Mouse (Mus musculus) cerebral cortex, adult 2 months (tissue): ENCODE data around the gene Slc31a1.

ENCODE experiments used
- WGBS: fragments of 180-500 bp; shearing (Covaris S2); methylation state at CpG from one replicate; pipeline ENCODE4 v1.1.7; 2018; 5-methylcytosine and 5-hydroxymethylcytosine counted together

Gene Slc31a1

GRCm38 (mm10) chr4:62364299-62364698, 3.8 kb downstream of the Slc31a1 start:
- WGBS = 88% methylated on average over 8 of the region's 8 CpGs

GRCm38 (mm10) chr4:62366291-62366690, 5.8 kb downstream of the Slc31a1 start:
- WGBS = 63% methylated on average over 4 of the region's 4 CpGs

- WGBS = 82% methylated on average over 6 of the region's 6 CpGs
Measured at GRCm38 (mm10) chr4:62367586-62367985, 7.1 kb downstream of the Slc31a1 start.

- 74% methylated on average over 3 of the region's 3 CpGs for WGBS
Measured at GRCm38 (mm10) chr4:62369091-62369490, 8.6 kb downstream of the Slc31a1 start.

- 30% methylated on average over 1 of the region's 1 CpGs for WGBS
Measured at GRCm38 (mm10) chr4:62372410-62372809, 11.9 kb downstream of the Slc31a1 start.

GRCm38 (mm10) chr4:62372818-62373520, 12.4 kb downstream of the Slc31a1 start:
- 85% methylated on average over 9 of the region's 9 CpGs for WGBS

GRCm38 (mm10) chr4:62373668-62374067, 13.1 kb downstream of the Slc31a1 start:
- 85% methylated on average over 7 of the region's 7 CpGs for WGBS

GRCm38 (mm10) chr4:62374342-62374741, 13.8 kb downstream of the Slc31a1 start:
- WGBS = 70% methylated on average over 4 of the region's 4 CpGs

- 92% methylated on average over 2 of the region's 2 CpGs for WGBS
Measured at GRCm38 (mm10) chr4:62376123-62376522, 15.6 kb downstream of the Slc31a1 start.

- 88% methylated on average over 9 of the region's 9 CpGs for WGBS
Measured at GRCm38 (mm10) chr4:62379724-62380381, 19.3 kb downstream of the Slc31a1 start.

- WGBS = 94% methylated on average over 6 of the region's 6 CpGs
Measured at GRCm38 (mm10) chr4:62383207-62383606, 22.7 kb downstream of the Slc31a1 start.

GRCm38 (mm10) chr4:62383752-62384151, 23.2 kb downstream of the Slc31a1 start:
- WGBS = 87% methylated on average over 7 of the region's 7 CpGs

GRCm38 (mm10) chr4:62384159-62384558, 23.6 kb downstream of the Slc31a1 start:
- 94% methylated on average over 1 of the region's 1 CpGs for WGBS

GRCm38 (mm10) chr4:62385439-62385838, 24.9 kb downstream of the Slc31a1 start:
- 67% methylated on average over 7 of the region's 7 CpGs for WGBS

- WGBS = 88% methylated on average over 5 of the region's 5 CpGs
Measured at GRCm38 (mm10) chr4:62389592-62390512, 29.3 kb downstream of the Slc31a1 start.

GRCm38 (mm10) chr4:62391892-62392291, 31.4 kb downstream of the Slc31a1 start:
- 86% methylated on average over 7 of the region's 7 CpGs for WGBS

GRCm38 (mm10) chr4:62393459-62393858, 32.9 kb downstream of the Slc31a1 start:
- 54% methylated on average over 6 of the region's 6 CpGs for WGBS

GRCm38 (mm10) chr4:62395806-62396205, 35.3 kb downstream of the Slc31a1 start:
- WGBS = 83% methylated on average over 1 of the region's 1 CpGs

GRCm38 (mm10) chr4:62397616-62398365, 37.3 kb downstream of the Slc31a1 start:
- WGBS = 40% methylated on average over 4 of the region's 4 CpGs

- WGBS = 54% methylated on average over 3 of the region's 3 CpGs
Measured at GRCm38 (mm10) chr4:62398956-62399355, 38.4 kb downstream of the Slc31a1 start.

GRCm38 (mm10) chr4:62406133-62406532, 45.6 kb downstream of the Slc31a1 start:
- WGBS = 71% methylated on average over 4 of the region's 4 CpGs
